Mouse (Mus musculus): ENCODE results near the gene Anks1.

DNA sequence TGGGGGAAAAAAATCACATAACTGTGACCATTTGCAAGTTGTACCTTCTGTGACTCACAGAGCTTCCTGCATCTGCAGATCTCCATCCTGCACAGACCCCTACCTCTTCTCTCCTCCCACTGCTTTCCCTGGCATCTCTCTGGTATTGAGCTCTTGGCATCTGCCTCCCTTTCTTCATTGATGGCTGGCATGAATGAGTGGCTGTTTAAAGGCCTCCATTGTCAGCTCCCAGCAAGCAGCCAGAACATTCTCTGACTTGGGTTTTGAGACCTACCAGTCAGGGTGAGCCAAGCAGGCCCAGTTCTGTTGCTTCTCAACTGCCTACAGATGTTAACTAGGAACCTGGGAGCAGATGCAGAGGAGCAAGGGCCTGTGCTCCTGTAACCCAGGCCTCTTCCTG is 96.3 kb downstream of the Anks1 start:
- TF ChIP-seq CTCF (IDR thresholded peaks at IDR 0.05; ENCODE audit: low read depth, low read length) (no peak), POLR2A (IDR thresholded peaks at IDR 0.05; ENCODE audit: extremely low read depth, insufficient read depth, low read length) (no peak)

Measured in liver, adult 2 months (tissue).